Mouse (Mus musculus): Measurements from ENCODE around the gene Cacna1c. TPM values are rescaled to one million over a fixed set of nuclear protein-coding genes. Genes with fewer than 3 reads are reported as not detected.
A peak's percentile ranks its signal among the peaks of the same experiment; 100 is the strongest.

Cacna1c gene
- total RNA-seq (2021), result 100 to 1,000 TPM; 195 to 220 TPM
- long read RNA-seq, experiment 1, partial matches to known transcripts, result 23 of 45 reads
- long read RNA-seq, experiment 1, other reads (novel, unspliced or antisense), result 22 of 45 reads
- long read RNA-seq, experiment 2, partial matches to known transcripts, result 18 of 30 reads
- long read RNA-seq, experiment 2, other reads (novel, unspliced or antisense), result 12 of 30 reads

- intact Hi-C loops (cut with DNase I), result no loop called here
- DNase-seq, result peak; percentile 56 to 71
Measured at GRCm38 (mm10) chr6:119196382-119197305, at the start of gene Cacna1c. Gene Cacna1c (minus strand): TSS chr6:119196418.

GRCm38 (mm10) chr6:119240871-119241705 lies 44.9 kb upstream of the Cacna1c start:
- intact Hi-C loops (cut with DNase I), result no loop called here
- DNase-seq, result no peak

- intact Hi-C loops (cut with DNase I), result no loop called here
- DNase-seq, result no peak
Measured at GRCm38 (mm10) chr6:119240256-119240655, 44.0 kb upstream of the Cacna1c start.

DNA sequence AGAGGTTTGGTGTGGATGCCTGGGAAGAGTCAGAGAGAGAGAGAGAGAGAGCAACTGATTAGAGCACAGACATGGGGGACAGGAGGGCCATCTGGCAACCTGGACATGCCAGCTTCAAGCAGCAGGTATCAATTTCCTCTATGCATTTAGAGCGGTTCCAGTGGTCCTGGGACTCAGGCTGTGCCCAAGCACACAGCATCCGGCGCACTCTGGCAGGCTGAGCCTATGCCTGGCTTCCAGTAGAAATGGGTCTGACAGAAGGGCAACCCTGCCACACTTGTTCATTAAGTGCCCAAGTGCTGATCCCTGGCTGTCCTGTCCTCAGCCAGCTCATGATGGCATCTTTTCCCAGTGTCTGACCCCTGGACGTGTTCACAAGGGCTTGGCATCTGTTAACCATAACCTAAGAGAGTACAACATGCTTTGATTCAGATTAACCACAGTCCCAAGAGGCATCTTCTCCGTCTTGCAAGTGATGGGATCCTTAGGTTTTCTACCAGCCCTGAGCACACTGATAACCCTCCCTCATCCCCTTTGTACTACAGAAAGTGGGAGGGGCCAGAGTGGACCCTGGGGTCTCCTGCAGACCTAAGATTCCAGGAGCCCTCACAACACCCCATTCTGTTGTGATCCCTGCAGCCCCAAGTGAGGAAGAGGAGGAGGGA lies 43.3 kb upstream of the Cacna1c start:
- no peak for DNase-seq
- intact Hi-C loops (cut with DNase I), result no loop called here

GRCm38 (mm10) chr6:119237427-119237989 lies 41.3 kb upstream of the Cacna1c start:
- DNase-seq, result peak in 1 of 2 experiments; percentile 62
- intact Hi-C loops (cut with DNase I), result no loop called here

- DNase-seq, result no peak
- intact Hi-C loops (cut with DNase I), result no loop called here
Measured at GRCm38 (mm10) chr6:119236241-119236640, 40.0 kb upstream of the Cacna1c start, which contains the start of gene Cacna2d4. Gene Cacna2d4 (plus strand): TSS chr6:119236526.

DNA sequence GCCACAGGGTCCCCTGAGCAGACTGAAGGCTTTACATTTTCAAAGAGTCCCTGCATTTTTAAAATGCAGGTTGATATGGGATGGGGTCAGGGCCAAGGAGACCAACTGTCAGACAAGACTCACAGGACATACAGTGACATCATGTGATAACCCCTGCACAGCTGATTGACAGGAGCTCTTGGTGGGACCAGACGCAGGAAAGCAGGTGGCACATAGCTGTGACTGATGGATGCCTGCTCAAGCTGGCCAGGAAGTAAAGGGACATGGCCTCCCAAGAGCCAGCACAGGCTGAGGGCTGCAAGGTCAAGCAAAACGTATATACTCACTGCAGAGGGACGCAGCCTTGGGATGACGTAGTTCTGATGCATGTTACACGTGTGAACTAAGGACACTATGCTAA lies 39.2 kb upstream of the Cacna1c start:
- DNase-seq, result no peak
- intact Hi-C loops (cut with DNase I), result no loop called here

DNA sequence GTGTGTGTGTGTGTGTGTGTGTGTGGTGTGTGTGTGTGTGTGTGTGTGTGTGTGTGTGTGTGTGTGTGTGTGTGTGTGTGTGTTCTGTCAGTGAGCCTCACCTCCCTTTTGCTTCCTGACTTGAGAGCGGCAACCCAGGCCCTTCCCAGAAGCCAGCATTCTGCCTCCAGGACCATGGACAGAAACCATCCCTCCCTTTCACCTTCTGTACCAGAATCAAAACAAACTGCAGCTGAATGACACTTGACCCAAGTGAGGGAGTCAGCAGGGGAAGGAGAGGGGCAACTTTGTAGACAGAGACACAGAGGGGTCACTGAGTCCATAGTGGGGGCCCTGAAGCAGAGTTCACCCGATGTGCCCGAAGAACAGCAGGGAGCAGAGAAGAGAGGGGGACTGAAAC lies 36.8 kb upstream of the Cacna1c start:
- intact Hi-C loops (cut with DNase I), result no loop called here
- peak in 1 of 2 experiments; percentile 35 for DNase-seq

DNA sequence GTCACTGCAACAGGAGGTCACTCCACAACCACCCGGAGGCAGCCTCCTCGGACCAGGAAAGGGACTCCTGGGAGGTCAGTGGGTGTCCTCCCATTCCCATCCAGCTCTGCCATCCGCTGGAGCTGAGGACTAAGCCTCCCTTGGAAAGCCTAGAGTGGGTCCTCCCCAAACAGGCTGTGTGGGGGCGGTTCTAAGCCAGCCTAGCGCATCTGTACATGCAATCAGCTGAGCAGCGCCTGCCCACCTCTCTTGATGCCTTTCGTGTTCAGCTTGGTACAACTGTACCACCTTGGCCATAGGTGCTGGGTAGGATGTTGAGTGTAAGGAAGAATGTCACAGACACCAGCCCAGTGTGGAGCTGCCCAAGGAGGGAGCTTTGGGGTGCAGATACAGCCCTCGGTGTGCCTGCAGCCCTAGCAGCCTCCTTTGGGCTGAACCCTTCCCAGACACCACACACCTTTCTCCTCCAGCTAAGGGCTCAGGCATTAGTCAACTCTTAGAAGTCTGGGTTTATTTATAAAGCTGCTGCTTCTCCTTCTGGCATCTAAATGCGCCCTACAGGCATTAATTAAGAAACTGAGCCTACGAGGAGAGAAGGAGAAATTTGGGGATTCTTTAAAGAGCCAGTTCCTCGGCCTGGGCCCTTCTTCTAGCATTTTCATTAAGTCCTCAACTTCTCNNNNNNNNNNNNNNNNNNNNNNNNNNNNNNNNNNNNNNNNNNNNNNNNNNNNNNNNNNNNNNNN lies 32.8 kb upstream of the Cacna1c start:
- DNase-seq, result no peak
- intact Hi-C loops (cut with DNase I), result no loop called here

DNA sequence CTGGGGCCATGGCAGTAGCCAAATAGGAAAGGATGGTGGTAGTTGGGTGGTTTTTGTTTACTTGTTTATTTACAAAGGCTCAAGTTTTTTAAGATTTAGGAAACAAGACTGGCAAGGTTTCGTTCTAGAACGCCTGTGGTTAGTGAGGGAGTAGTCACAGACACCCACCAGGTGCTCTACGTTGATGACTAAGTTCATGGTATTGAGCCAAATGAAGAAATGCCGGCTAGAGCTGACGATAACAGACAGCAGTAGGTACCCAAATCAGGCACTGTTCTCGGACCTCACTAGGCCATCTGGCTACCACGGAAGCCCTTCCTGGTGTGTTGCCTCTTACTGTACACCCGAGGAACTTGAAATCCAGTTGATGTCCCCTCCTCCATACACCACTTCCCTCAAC lies 30.8 kb upstream of the Cacna1c start:
- DNase-seq, result no peak
- intact Hi-C loops (cut with DNase I), result no loop called here

- DNase-seq, result no peak
- intact Hi-C loops (cut with DNase I), result no loop called here
Measured at GRCm38 (mm10) chr6:119225731-119226130, 29.5 kb upstream of the Cacna1c start.

DNA sequence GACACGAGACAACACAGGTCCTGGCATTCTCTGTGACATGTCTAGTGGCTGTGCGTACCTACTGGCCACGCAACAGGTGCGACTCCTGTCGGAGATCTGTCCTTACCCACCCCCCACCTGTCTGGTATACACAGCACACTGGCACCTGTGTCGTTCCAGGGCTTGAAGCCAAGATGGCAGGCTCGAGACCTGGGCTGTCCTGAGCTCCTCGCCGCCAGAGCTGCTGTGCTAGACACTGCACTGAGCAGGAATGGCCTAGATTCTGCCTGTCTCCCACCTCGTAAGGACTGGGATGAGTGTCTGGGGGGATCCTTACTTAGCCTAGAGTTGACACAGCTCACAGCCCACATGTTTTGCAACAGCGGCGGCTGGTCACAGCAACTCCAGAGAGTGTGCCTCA lies 29.0 kb upstream of the Cacna1c start:
- DNase-seq, result no peak
- intact Hi-C loops (cut with DNase I), result no loop called here

GRCm38 (mm10) chr6:119224451-119225195 lies 28.4 kb upstream of the Cacna1c start:
- no peak for DNase-seq
- intact Hi-C loops (cut with DNase I), result no loop called here

DNA sequence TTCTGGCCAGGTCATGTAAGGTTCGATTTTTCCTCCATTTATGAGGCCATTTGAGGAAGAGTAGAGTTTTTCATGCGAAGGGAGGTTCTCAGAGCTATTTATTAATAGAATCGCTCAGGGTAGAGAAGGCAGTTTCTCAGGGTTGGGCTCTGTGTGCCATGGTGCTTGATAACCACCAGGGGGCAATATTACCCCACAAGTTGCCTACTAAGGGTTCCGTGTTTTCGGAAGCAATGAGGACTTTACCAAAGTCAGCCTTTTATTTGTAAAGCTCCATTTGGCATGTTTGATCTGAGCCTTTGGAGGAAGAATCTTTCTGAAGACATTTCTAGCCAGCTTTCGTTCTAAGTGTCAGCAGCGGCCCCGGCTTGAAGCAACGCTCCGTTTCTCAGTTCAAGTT lies 24.1 kb upstream of the Cacna1c start:
- intact Hi-C loops (cut with DNase I), result loop anchor here (1.0 kb wide), 1 partner anchor 128 kb away; no protein-coding TSS in a partner anchor
- peak; percentile 45 to 70 for DNase-seq

DNA sequence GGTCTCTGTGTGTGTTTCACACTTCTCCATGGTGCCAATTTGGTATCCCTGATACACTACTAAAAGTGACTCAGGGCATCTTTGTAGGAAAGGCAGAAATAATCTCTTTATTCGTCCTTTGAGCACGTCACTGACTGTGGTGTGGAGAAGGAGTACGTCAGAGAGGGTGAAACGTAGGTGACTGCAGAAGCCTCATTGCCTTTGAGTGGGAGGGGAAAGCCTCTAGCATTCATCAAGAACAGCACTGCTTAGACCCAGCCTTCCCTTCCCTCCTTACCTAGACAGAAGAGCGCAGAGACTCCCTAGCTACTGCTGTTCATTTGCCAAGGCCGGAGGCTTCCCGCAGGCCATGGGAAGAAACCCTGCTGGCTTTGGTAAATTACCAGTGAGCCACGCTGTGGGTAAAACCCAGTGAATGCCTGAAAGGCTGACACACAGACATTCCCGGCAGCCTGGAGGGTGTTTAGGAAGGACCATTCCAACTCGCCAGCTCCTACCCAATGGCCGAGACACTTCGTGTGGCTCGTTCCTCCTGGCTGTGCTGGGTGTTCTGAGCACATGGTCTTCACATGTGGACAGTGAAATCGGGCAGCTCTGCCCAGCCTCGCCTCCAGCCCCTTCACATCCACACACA lies 23.1 kb upstream of the Cacna1c start:
- no peak for DNase-seq
- intact Hi-C loops (cut with DNase I), result no loop called here

GRCm38 (mm10) chr6:119218591-119218990 lies 22.4 kb upstream of the Cacna1c start:
- intact Hi-C loops (cut with DNase I), result no loop called here
- DNase-seq, result no peak

- intact Hi-C loops (cut with DNase I), result no loop called here
- DNase-seq, result no peak
Measured at GRCm38 (mm10) chr6:119217661-119218060, 21.4 kb upstream of the Cacna1c start.

DNA sequence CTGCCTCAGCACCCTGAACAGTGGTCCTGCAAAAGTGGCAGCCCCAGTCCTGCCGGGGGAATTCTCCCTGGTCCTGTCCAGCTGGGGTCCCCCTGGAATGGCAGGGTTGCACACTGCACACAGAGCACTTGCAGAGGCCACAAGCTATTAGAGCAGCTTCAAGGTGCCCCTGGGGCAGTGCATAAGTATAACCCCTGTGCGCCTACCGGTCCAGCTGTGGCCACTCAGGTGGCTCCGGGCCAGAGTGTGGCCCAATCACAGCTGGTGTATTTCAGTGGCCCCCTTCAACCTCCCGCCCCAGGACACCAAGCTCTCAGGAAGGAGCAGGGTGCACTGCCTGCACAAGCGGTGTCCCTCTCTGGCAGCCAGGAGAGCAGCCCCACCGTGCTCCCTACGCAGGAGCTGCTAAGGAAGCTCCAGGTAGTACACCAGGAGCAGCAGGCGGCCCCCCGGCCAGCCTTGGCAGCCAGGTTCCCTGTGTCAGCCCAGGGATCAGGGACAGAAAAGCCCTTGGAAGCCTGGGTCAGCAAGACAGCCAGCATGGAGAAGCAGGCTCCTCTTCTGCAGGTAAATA lies 18.9 kb upstream of the Cacna1c start:
- DNase-seq, result no peak
- intact Hi-C loops (cut with DNase I), result no loop called here
